Mouse (Mus musculus) ES-Bruce4 (cell line): ENCODE data around the gene Hap1.

Experiments used
- CTCF ChIP-seq: IDR thresholded peaks from one replicate; pipeline ENCODE4 v1.8.1; 2011; ENCODE audit warnings: low read depth, low read length
- POLR2A ChIP-seq: IDR thresholded peaks from one replicate; pipeline ENCODE4 v1.8.1; 2011; ENCODE audit warnings: low read length; ENCODE audit not compliant: insufficient read depth

GRCm38 (mm10) chr11:100301292-100301691, 54.6 kb downstream of the Hap1 start:
- TF ChIP-seq CTCF = no peak
- no peak for TF ChIP-seq POLR2A
